Mouse (Mus musculus) testis, adult 2 months (tissue): ENCODE results near the gene Tamm41.

ENCODE experiments used
- CTCF ChIP-seq: fragments of 200-500 bp; IDR thresholded peaks from 2 replicates; pipeline ENCODE4 v1.5.1; 2012; ENCODE audit warnings: low read depth, mild to moderate bottlenecking, inconsistent platforms, low read length, moderate library complexity; ENCODE audit not compliant: control insufficient read depth, insufficient read depth, insufficient replicate concordance
- POLR2A ChIP-seq: fragments of 200-500 bp; IDR thresholded peaks from 2 replicates; pipeline ENCODE4 v1.6.1; 2012; ENCODE audit warnings: low read depth, mild to moderate bottlenecking, inconsistent platforms, low read length, moderate library complexity; ENCODE audit not compliant: control insufficient read depth

DNA sequence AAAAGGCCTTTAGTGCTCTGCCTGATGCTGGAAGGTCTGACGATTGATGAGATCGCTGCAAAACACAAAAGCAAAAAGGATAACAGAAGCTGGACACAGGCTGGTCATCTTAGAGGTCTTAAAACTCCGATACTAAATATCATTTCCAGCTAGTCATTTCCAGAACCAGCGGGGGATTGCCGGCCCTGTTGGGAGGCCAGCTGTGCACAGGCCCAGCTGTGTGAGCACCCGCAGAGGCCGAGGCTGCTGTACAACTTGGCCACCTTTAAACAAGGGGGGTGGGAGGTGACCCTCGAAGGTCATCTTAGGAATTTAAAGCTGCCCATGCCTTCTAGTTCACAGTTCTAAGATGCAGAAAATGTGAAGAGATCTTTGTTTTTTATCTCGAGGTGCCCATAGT, 26.9 kb downstream of the Tamm41 start:
- TF ChIP-seq CTCF (no peak), POLR2A (no peak)
